Mouse (Mus musculus): ENCODE data around the gene Map4k4. TPM values are rescaled to one million over a fixed set of nuclear protein-coding genes. Genes with fewer than 3 reads are reported as not detected.

Gene Map4k4
- polyA plus RNA-seq, 1 experiment from 2014 or later = 39.5 TPM

GRCm38 (mm10) chr1:40023206-40023605 lies 122.5 kb downstream of the Map4k4 start:
- no peaks in the 10 kb centered on the region for H3K4me1 ChIP-seq
- H3K9me3 ChIP-seq = no peaks in the 10 kb centered on the region
- H3K27ac ChIP-seq = no peak overlapping the region
- WGBS = 92% methylated on average over 15 of the region's 15 CpGs
- no peak overlapping the region for H3K9ac ChIP-seq
- no peak for ATAC-seq (ENCODE audit: borderline replicate concordance, extremely low read depth, low FRiP score, low TSS enrichment)
- H3K36me3 ChIP-seq = peaks cover 84% of the 10 kb centered on the region
- H3K4me2 ChIP-seq = no peak overlapping the region
- H3K27me3 ChIP-seq = no peaks in the 10 kb centered on the region
- H3K4me3 ChIP-seq = no peak overlapping the region

GRCm38 (mm10) chr1:40023748-40024147 lies 123.0 kb downstream of the Map4k4 start:
- no peaks in the 10 kb centered on the region for H3K27me3 ChIP-seq
- H3K4me2 ChIP-seq = no peak overlapping the region
- H3K27ac ChIP-seq = no peak overlapping the region
- H3K4me1 ChIP-seq = no peaks in the 10 kb centered on the region
- ATAC-seq (ENCODE audit: borderline replicate concordance, extremely low read depth, low FRiP score, low TSS enrichment) = no peak
- peaks cover 86% of the 10 kb centered on the region for H3K36me3 ChIP-seq
- WGBS = 76% methylated on average over 3 of the region's 3 CpGs
- H3K4me3 ChIP-seq = no peak overlapping the region
- H3K9ac ChIP-seq = no peak overlapping the region
- H3K9me3 ChIP-seq = no peaks in the 10 kb centered on the region

- Histone ChIP-seq H3K4me2 (no peak overlapping the region), H3K9ac (no peak overlapping the region), H3K27ac (no peak overlapping the region), H3K27me3 (no peaks in the 10 kb centered on the region), H3K4me3 (no peak overlapping the region), H3K36me3 (peaks cover 80% of the 10 kb centered on the region), H3K4me1 (no peaks in the 10 kb centered on the region), H3K9me3 (no peaks in the 10 kb centered on the region)
- no peak for ATAC-seq (ENCODE audit: borderline replicate concordance, extremely low read depth, low FRiP score, low TSS enrichment)
- 90% methylated on average over 27 of the region's 27 CpGs for WGBS
Measured at GRCm38 (mm10) chr1:40024554-40025320, 124.0 kb downstream of the Map4k4 start.

- no peak for ATAC-seq (ENCODE audit: borderline replicate concordance, extremely low read depth, low FRiP score, low TSS enrichment)
- Histone ChIP-seq H3K27ac (no peak overlapping the region), H3K9ac (no peak overlapping the region), H3K36me3 (peaks cover 74% of the 10 kb centered on the region), H3K4me2 (no peak overlapping the region), H3K4me1 (no peaks in the 10 kb centered on the region), H3K4me3 (no peak overlapping the region), H3K27me3 (no peaks in the 10 kb centered on the region), H3K9me3 (no peaks in the 10 kb centered on the region)
- WGBS = 91% methylated on average over 5 of the region's 5 CpGs
Measured at GRCm38 (mm10) chr1:40025416-40025815, 124.7 kb downstream of the Map4k4 start.

GRCm38 (mm10) chr1:40027116-40027620 lies 126.5 kb downstream of the Map4k4 start:
- H3K9ac ChIP-seq = no peak overlapping the region
- H3K4me1 ChIP-seq = no peaks in the 10 kb centered on the region
- H3K27ac ChIP-seq = no peak overlapping the region
- peaks cover 59% of the 10 kb centered on the region for H3K36me3 ChIP-seq
- H3K4me2 ChIP-seq = no peak overlapping the region
- WGBS = 72% methylated on average over 7 of the region's 7 CpGs
- no peak for ATAC-seq (ENCODE audit: borderline replicate concordance, extremely low read depth, low FRiP score, low TSS enrichment)
- no peaks in the 10 kb centered on the region for H3K9me3 ChIP-seq
- H3K27me3 ChIP-seq = no peaks in the 10 kb centered on the region
- no peak overlapping the region for H3K4me3 ChIP-seq

GRCm38 (mm10) chr1:40028207-40028998 lies 127.7 kb downstream of the Map4k4 start:
- no peak overlapping the region for H3K4me2 ChIP-seq
- H3K4me1 ChIP-seq = no peaks in the 10 kb centered on the region
- no peak overlapping the region for H3K4me3 ChIP-seq
- H3K36me3 ChIP-seq = peaks cover 47% of the 10 kb centered on the region
- H3K27me3 ChIP-seq = no peaks in the 10 kb centered on the region
- H3K9ac ChIP-seq = no peak overlapping the region
- H3K27ac ChIP-seq = no peak overlapping the region
- 84% methylated on average over 12 of the region's 12 CpGs for WGBS
- no peaks in the 10 kb centered on the region for H3K9me3 ChIP-seq
- no peak for ATAC-seq (ENCODE audit: borderline replicate concordance, extremely low read depth, low FRiP score, low TSS enrichment)

GRCm38 (mm10) chr1:40029597-40029996 lies 128.9 kb downstream of the Map4k4 start:
- Histone ChIP-seq H3K9me3 (no peaks in the 10 kb centered on the region), H3K4me2 (no peak overlapping the region), H3K27me3 (no peaks in the 10 kb centered on the region), H3K9ac (no peak overlapping the region), H3K36me3 (peaks cover 35% of the 10 kb centered on the region), H3K27ac (no peak overlapping the region), H3K4me1 (no peaks in the 10 kb centered on the region), H3K4me3 (no peak overlapping the region)
- no peak for ATAC-seq (ENCODE audit: borderline replicate concordance, extremely low read depth, low FRiP score, low TSS enrichment)
- 88% methylated on average over 5 of the region's 5 CpGs for WGBS

- Histone ChIP-seq H3K4me3 (no peak overlapping the region), H3K9me3 (no peaks in the 10 kb centered on the region), H3K27me3 (no peaks in the 10 kb centered on the region), H3K4me1 (no peaks in the 10 kb centered on the region), H3K36me3 (peaks cover 29% of the 10 kb centered on the region), H3K27ac (no peak overlapping the region), H3K9ac (no peak overlapping the region), H3K4me2 (no peak overlapping the region)
- ATAC-seq (ENCODE audit: borderline replicate concordance, extremely low read depth, low FRiP score, low TSS enrichment) = no peak
- 76% methylated on average over 14 of the region's 14 CpGs for WGBS
Measured at GRCm38 (mm10) chr1:40030287-40030975, 129.7 kb downstream of the Map4k4 start.

GRCm38 (mm10) chr1:40030976-40031356 lies 130.3 kb downstream of the Map4k4 start:
- Histone ChIP-seq H3K9ac (no peak overlapping the region), H3K36me3 (peaks cover 24% of the 10 kb centered on the region), H3K9me3 (no peaks in the 10 kb centered on the region), H3K27ac (no peak overlapping the region), H3K4me2 (no peak overlapping the region), H3K4me3 (no peak overlapping the region), H3K4me1 (no peaks in the 10 kb centered on the region), H3K27me3 (no peaks in the 10 kb centered on the region)
- WGBS = 88% methylated on average over 8 of the region's 8 CpGs
- ATAC-seq (ENCODE audit: borderline replicate concordance, extremely low read depth, low FRiP score, low TSS enrichment) = no peak

GRCm38 (mm10) chr1:40031626-40032025 lies 130.9 kb downstream of the Map4k4 start:
- Histone ChIP-seq H3K4me3 (no peak overlapping the region), H3K4me1 (no peaks in the 10 kb centered on the region), H3K27ac (no peak overlapping the region), H3K4me2 (no peak overlapping the region), H3K27me3 (no peaks in the 10 kb centered on the region), H3K9me3 (no peaks in the 10 kb centered on the region), H3K36me3 (peaks cover 18% of the 10 kb centered on the region), H3K9ac (no peak overlapping the region)
- WGBS = 62% methylated on average over 2 of the region's 2 CpGs
- ATAC-seq (ENCODE audit: borderline replicate concordance, extremely low read depth, low FRiP score, low TSS enrichment) = no peak

- peaks cover 2% of the 10 kb centered on the region; the same call in 1 of the 2 replicates for H3K36me3 ChIP-seq
- H3K27me3 ChIP-seq = no peaks in the 10 kb centered on the region
- H3K4me3 ChIP-seq = no peak overlapping the region
- no peaks in the 10 kb centered on the region for H3K9me3 ChIP-seq
- no peak overlapping the region for H3K9ac ChIP-seq
- H3K4me1 ChIP-seq = no peaks in the 10 kb centered on the region
- ATAC-seq (ENCODE audit: borderline replicate concordance, extremely low read depth, low FRiP score, low TSS enrichment) = no peak
- WGBS = 64% methylated on average over 4 of the region's 4 CpGs
- H3K4me2 ChIP-seq = no peak overlapping the region
- no peak overlapping the region for H3K27ac ChIP-seq
Measured at GRCm38 (mm10) chr1:40033315-40033714, 132.6 kb downstream of the Map4k4 start.

Data from lung, embryonic 15.5 days (tissue).